Mouse (Mus musculus) midbrain, embryonic 12.5 days (tissue): Measurements from ENCODE around the gene Ubl7. TPM values are rescaled to one million over a fixed set of nuclear protein-coding genes. Genes with fewer than 3 reads are reported as not detected.
A peak's percentile ranks its signal among the peaks of the same experiment; 100 is the strongest.

Source experiments
- ATAC-seq: fragments of 200-750 bp; cut with Nextera tagmentation; 2 replicates; pipeline ENCODE4 v1.8.0; 2017; ENCODE audit warnings: low read depth, moderate TSS enrichment, moderate library complexity; ENCODE audit not compliant: low FRiP score
- H3K27ac ChIP-seq: fragments of 300-500 bp; sonication (generic); replicated peaks from 2 replicates; pipeline ENCODE4 v1.5.1; 2016; ENCODE audit warnings: mild to moderate bottlenecking
- H3K27me3 ChIP-seq: fragments of 300-500 bp; sonication (generic); 2 replicates; pipeline ENCODE4 v1.6.1; 2016; ENCODE audit warnings: mild to moderate bottlenecking
- H3K36me3 ChIP-seq: fragments of 300-500 bp; sonication (generic); 2 replicates; pipeline ENCODE4 v1.6.1; 2016
- H3K4me1 ChIP-seq: fragments of 300-500 bp; sonication (generic); 2 replicates; pipeline ENCODE4 v1.6.1; 2016
- H3K4me2 ChIP-seq: fragments of 300-500 bp; sonication (generic); replicated peaks from 2 replicates; pipeline ENCODE4 v1.6.1; 2016; ENCODE audit warnings: mild to moderate bottlenecking, moderate library complexity
- H3K4me3 ChIP-seq: fragments of 300-500 bp; sonication (generic); 2 replicates; pipeline ENCODE4 v1.5.1; 2016; ENCODE audit warnings: mild to moderate bottlenecking
- H3K9ac ChIP-seq: fragments of 300-500 bp; sonication (generic); replicated peaks from 2 replicates; pipeline ENCODE4 v1.6.1; 2016; ENCODE audit warnings: mild to moderate bottlenecking, moderate library complexity
- H3K9me3 ChIP-seq: fragments of 300-500 bp; sonication (generic); 2 replicates; pipeline ENCODE4 v1.6.1; 2016; ENCODE audit warnings: mild to moderate bottlenecking
- WGBS: fragments of 180-500 bp; shearing (Covaris S2); methylation state at CpG from one replicate; pipeline ENCODE4 v1.1.7; 2016; 5-methylcytosine and 5-hydroxymethylcytosine counted together
- polyA plus RNA-seq: library from polyadenylated mRNA; unstranded; fragments of >200 nt; fragmentation: Nextera tagmentation; extraction: Ambion mirVana; gene quantifications from 2 replicates; pipeline ENCODE4 v1.2.1, GENCODE M21; 2016

The Ubl7 gene
- polyA plus RNA-seq, 1 experiment from 2014 or later, result 144 TPM

DNA sequence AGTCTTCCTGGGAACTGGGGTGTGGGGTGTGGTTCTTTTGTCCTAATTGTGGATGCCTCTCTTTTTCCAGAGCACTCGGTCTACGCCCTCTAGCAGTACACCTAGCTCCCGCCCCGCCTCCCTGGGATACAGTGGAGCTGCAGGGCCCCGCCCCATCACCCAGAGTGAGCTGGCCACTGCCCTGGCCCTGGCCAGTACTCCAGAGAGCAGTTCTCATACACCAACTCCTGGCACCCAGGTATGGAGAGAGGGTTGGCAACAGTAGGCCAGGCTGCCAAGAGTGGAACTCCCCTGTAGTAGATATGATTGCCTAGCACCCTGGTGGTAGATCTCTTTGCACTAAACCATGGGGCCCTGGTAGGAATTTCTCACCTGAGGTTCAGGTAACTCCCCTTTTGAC lies 11.6 kb downstream of the Ubl7 start:
- H3K27me3 ChIP-seq, result no peaks in the 10 kb centered on the region
- H3K9ac ChIP-seq, result no peak overlapping the region
- no peaks in the 10 kb centered on the region for H3K4me1 ChIP-seq
- no peak overlapping the region for H3K27ac ChIP-seq
- H3K4me3 ChIP-seq, result no peak overlapping the region
- no peaks in the 10 kb centered on the region for H3K9me3 ChIP-seq
- no peak overlapping the region for H3K4me2 ChIP-seq
- WGBS, result 92% methylated on average over 5 of the region's 5 CpGs
- peaks cover 86% of the 10 kb centered on the region for H3K36me3 ChIP-seq
- no peak for ATAC-seq

DNA sequence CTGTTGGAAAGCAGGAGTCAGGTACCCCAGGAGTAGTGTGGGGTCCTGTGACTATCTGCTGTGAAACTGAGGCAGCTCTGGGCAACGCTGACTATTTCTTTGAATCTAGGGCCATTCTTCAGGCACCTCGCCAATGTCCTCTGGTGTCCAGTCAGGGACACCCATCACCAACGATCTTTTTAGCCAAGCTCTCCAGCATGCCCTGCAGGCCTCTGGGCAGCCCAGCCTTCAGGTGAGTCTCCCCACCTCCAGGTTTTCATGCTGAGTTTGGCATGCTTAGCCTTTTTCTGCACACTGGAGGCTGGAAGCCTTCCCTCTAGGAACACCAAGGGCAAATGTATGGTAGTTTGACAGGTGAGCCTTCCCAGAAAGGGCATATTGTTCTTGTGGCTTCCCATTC lies 12.3 kb downstream of the Ubl7 start:
- ATAC-seq, result no peak
- no peak overlapping the region for H3K27ac ChIP-seq
- 99% methylated on average over 3 of the region's 3 CpGs for WGBS
- H3K9ac ChIP-seq, result no peak overlapping the region
- no peaks in the 10 kb centered on the region for H3K27me3 ChIP-seq
- H3K4me1 ChIP-seq, result no peaks in the 10 kb centered on the region
- H3K9me3 ChIP-seq, result no peaks in the 10 kb centered on the region
- no peak overlapping the region for H3K4me2 ChIP-seq
- H3K4me3 ChIP-seq, result no peak overlapping the region
- peaks cover 86% of the 10 kb centered on the region for H3K36me3 ChIP-seq

DNA sequence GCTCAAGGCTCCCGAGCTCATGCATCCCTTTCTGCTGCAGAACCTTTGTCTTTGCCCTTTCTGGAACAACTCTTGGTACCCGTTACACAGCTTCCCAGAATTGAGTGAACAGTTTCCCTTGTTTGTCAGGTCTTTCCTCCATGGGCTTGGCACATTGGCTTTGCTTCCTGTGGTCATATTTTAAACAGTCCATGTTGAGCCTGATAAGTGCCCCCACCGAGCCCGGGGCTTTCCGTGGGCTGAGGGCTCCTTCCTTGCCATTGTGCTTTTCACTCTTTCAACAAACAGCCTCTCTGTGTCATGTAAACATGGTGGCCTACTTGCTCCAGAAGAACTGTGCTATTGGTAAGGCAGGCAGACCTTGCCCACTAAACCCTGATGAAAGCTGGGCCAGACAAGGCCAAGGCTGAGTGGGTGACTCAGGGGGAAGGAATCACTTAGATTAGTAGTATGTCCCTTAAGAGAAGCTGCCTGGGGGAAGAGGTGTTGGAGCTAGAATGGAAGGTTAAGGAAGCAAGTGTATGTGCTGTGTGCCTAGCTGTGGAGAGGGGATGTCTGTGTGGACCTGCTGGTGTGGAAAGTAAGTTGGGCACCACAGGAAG lies 20.5 kb downstream of the Ubl7 start:
- no peak for ATAC-seq
- no peak overlapping the region for H3K4me2 ChIP-seq

DNA sequence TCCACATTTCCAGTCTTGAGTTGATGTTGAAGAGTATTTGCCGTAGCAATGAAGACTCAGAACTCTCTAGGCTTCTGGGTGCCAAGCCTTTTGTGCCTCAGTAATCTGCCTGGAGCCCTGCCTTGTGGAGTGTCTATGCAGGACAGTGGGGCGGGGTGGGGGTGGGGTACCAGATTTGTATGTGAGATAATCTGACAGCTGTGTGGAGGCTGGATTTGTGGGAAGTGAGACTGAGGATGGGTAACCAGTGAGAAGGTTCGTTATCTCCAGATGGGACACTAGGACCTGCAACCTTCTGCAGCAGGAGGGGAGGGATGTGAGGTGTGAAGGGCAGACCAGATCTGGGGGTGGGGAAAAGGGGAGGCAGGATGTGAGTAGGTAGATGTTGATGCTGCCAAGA lies 21.5 kb downstream of the Ubl7 start:
- Histone ChIP-seq H3K9ac (no peak overlapping the region), H3K36me3 (peaks cover 37% of the 10 kb centered on the region), H3K9me3 (no peaks in the 10 kb centered on the region), H3K27ac (no peak overlapping the region), H3K4me3 (no peak overlapping the region), H3K4me2 (no peak overlapping the region), H3K4me1 (no peaks in the 10 kb centered on the region), H3K27me3 (peaks cover 5% of the 10 kb centered on the region; the same call in 1 of the 2 replicates)
- ATAC-seq, result no peak
- 68% methylated on average over 3 of the region's 3 CpGs for WGBS

More for the DNA sequence above, 20.5 kb downstream of the Ubl7 start:
- Histone ChIP-seq H3K4me3 (no peak overlapping the region), H3K9ac (no peak overlapping the region), H3K4me1 (no peaks in the 10 kb centered on the region), H3K9me3 (no peaks in the 10 kb centered on the region), H3K36me3 (peaks cover 46% of the 10 kb centered on the region), H3K27ac (no peak overlapping the region), H3K27me3 (no peaks in the 10 kb centered on the region)
- WGBS, result 84% methylated on average over 5 of the region's 5 CpGs

DNA sequence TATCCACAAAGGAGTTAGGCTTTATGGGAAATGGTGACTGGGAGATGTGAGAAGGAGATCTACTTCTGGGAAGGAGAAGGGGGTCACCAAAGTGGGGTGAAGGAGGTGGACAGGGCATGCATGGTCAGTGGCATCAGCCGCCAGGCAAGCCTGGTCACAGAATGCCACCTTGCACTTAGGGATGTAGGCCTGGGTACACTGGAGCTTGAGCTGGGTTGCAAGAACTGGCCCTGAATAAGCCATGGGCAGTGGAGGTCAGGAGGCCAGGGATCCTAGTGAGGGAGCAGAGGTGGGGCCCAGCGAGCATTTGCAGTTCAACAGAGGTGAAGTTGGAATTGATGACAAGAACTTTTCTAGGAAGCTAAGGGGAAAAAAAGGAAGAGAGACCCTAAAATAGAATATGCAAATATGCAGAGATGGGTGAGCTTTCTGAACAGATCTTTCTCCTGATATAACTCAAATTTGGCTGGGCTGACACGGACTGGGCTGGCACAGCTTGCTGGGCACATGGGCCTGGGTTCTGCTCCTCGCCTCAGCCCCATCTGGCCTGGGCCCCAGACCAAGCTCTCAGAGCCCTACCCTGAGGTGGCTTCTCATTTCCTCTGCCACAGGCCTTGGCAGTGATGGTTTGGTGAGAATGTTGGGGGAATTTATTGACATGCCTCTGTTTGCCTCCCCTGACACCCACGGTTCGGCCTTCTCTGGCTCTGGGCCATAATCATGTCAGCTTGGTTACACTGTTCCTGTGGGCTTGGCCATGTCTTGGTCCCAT lies 22.2 kb downstream of the Ubl7 start:
- WGBS, result 83% methylated on average over 6 of the region's 6 CpGs
- Histone ChIP-seq H3K4me2 (no peak overlapping the region), H3K36me3 (peaks cover 29% of the 10 kb centered on the region), H3K4me1 (no peaks in the 10 kb centered on the region), H3K4me3 (no peak overlapping the region), H3K9me3 (no peaks in the 10 kb centered on the region), H3K27me3 (peaks cover 13% of the 10 kb centered on the region), H3K27ac (no peak overlapping the region), H3K9ac (no peak overlapping the region)
- no peak for ATAC-seq

DNA sequence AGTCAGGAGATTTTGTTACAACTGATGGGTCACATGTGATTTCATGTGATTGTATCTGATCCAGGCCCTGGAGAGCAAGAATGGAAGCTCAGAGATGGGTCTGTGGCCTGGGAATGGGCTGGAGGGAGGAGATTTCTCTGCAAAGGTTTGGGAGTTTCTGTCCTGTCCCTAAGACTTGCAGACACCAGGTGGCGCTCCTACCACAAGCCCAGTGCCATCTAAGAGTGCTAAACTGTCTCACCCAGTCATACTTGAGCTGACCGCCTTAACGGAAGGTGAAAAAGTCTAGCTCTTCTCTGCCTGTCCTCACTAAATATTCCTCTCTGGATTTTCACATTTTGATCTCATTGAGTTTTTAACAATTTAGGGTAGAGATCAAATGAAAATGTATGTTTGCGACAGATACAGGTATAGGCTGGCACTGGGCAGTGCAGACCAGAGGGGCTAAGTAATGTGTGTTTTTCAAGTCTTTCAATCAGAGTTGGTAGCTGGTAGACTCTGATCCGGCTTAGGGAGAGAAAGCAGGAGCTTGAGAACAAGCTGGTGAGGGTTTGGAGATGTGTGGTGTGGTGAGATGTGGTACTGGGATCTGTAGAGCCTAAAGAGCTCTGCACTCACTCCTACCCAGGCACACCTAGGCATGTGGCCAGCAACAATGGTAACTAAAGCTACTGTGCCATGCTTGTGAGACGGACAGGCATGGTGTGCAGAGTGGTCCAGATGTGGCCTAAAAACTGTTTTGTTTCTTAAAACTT lies 25.1 kb downstream of the Ubl7 start:
- WGBS, result 32% methylated on average over 6 of the region's 6 CpGs
- Histone ChIP-seq H3K9me3 (no peaks in the 10 kb centered on the region), H3K27me3 (peaks cover 31% of the 10 kb centered on the region), H3K4me2 (no peak overlapping the region), H3K36me3 (0 out of 2 replicates have a peak, but pooled peaks cover 2% of the 10 kb centered on the region), H3K4me1 (peaks cover 11% of the 10 kb centered on the region), H3K27ac (no peak overlapping the region), H3K4me3 (no peak overlapping the region), H3K9ac (no peak overlapping the region)
- ATAC-seq, result no peak

DNA sequence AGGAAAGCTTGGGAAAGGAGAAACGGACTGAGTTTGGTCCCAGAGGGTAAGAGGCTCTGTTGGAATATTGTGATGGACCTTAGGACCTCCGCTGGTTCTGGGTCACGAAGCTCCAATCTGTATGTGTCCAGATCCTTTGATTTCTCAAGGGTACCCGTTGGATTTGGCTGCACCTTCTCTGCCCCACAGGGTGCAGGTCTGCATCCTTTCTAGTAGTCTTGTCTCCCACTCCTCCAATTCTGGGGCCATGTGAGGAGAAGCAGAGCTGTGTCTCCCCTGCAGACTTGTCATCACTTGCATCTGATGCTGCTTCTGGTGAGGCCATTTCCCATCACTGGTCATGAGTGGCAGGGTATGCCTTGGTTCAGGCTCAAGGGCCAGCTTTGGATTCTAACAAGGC lies 26.4 kb downstream of the Ubl7 start:
- no peak for ATAC-seq
- Histone ChIP-seq H3K27ac (no peak overlapping the region), H3K9ac (no peak overlapping the region), H3K4me1 (peaks cover 23% of the 10 kb centered on the region), H3K9me3 (no peaks in the 10 kb centered on the region), H3K4me3 (no peak overlapping the region), H3K27me3 (peaks cover 44% of the 10 kb centered on the region), H3K4me2 (no peak overlapping the region), H3K36me3 (no peaks in the 10 kb centered on the region)
- WGBS, result 81% methylated on average over 4 of the region's 4 CpGs

DNA sequence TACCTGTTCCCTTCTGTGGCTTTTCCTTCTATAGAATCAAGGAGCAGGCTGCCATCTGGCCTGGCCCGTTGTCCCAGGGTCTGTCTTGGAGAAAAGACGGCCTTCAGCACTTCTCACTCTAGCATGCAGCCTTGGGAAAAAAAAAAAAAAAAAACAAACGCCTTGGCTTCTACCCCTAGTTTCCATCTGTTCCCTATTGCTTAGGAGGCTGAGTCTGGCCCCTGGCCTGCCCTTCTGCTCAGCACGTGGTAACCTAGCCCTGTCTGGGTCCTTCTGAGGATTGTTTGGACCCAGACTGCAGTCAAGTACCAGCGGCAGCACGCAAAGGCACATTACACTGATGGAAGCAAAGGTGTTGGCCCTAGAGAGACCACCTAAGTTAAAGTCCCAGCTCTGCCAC lies 26.9 kb downstream of the Ubl7 start:
- Histone ChIP-seq H3K4me2 (no peak overlapping the region), H3K27ac (no peak overlapping the region), H3K4me1 (peaks cover 23% of the 10 kb centered on the region), H3K9me3 (no peaks in the 10 kb centered on the region), H3K9ac (no peak overlapping the region), H3K27me3 (peaks cover 49% of the 10 kb centered on the region), H3K4me3 (no peak overlapping the region), H3K36me3 (no peaks in the 10 kb centered on the region)
- WGBS, result 56% methylated on average over 6 of the region's 6 CpGs
- ATAC-seq, result no peak

DNA sequence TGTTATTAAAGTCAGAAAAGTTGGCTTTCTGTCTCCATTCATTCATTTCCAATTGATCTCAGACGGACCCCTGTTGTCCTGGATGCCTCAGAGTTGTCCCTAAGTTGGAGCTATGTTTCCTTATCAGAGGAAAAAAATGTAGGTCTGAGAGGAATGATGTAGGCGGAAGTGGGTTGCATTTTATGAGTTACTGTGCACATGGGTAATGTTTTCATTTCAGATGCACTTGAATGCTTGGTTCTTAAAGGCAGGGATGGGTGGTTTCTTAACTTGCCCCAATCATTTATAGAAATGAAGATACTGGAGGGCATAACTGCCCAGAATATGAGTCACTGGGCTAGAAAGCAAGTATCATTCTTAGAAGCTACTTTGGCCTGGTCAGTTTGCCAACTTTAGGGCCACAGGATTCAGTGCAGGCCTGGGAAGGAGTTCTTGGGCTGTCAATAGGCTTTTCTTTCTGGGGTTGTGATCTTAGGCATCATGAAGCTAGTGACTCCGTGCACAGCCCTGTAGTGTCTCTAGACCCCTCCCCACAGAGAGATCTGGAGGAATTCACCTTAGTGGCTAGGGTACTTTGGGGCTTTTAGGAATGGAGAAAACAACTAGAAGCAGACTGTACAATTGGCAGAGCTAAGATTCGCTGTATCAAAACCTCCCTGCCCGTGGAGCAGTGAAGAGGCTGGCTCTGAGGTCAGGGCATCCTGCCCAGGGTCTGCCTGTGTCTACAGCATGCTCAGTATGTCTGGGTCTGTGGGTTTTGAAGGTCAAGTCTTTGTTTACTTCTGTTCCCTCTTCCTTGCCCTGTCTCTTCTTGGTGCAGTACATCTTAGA lies 27.7 kb downstream of the Ubl7 start:
- no peak overlapping the region for H3K4me3 ChIP-seq

DNA sequence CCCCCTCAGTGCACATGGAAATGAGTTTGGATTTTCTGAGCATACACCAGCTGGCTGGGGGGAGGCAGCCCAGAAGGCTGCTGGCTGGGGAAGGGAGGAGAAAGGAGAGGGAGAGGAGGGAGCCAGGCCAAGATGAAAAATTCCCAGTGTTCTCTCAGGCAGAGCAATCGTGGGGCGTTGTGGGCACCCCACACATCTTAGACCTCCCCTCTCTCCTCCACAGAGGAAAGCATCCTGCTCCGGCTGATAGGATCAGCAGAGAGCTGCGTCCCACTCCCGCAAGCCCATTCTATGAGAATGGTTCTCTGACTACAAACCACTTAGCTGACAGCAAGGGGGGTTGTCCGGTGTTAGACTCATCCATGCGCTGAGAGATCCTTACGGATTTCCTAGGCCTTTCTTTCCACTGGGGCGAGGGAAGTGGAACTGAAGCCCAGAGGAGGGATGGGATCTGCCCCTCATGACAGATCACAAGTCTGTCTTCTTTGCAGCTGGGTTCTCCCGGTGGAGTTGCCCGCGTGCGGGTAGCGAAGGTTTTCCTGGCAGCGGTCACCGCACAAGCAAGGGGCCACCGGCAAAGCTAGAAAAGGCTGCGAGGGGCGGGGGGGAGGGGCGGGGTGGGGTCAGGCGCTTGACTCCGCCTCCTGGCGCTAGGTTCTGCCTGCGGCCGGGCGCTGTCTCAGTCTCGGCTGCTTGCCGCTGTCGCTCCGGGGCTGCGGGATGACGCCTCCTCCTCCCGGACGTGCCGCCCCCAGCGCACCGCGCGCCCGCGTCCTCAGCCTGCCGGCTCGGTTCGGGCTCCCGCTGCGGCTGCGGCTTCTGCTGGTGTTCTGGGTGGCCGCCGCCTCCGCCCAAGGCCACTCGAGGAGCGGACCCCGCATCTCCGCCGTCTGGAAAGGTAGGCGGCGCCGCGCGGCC lies 28.9 kb downstream of the Ubl7 start, which contains the start of gene Sema7a:
TSS of gene Sema7a (plus strand) at position 682 of the 918 bp plus-strand sequence.
- Histone ChIP-seq H3K4me1 (peaks cover 27% of the 10 kb centered on the region), H3K9ac (peak within 1 kb of the TSS; percentile 74), H3K27me3 (peaks cover 68% of the 10 kb centered on the region), H3K9me3 (no peaks in the 10 kb centered on the region), H3K4me2 (peak within 1 kb of the TSS; percentile 97), H3K4me3 (peak within 1 kb of the TSS; percentile 77), H3K36me3 (no peaks in the 10 kb centered on the region), H3K27ac (peak within 1 kb of the TSS; percentile 89)
- ATAC-seq, result peak; percentile 87
- under 1% methylated on average over 50 of the region's 60 CpGs for WGBS

More for the DNA sequence above, 27.7 kb downstream of the Ubl7 start:
- peaks cover 27% of the 10 kb centered on the region for H3K4me1 ChIP-seq
- H3K4me2 ChIP-seq, result no peak overlapping the region
- H3K27ac ChIP-seq, result 0 out of 2 replicates have a peak overlapping the region, but pooled peaks have one; percentile 89
- no peaks in the 10 kb centered on the region for H3K36me3 ChIP-seq
- no peaks in the 10 kb centered on the region for H3K9me3 ChIP-seq
- H3K27me3 ChIP-seq, result peaks cover 56% of the 10 kb centered on the region
- no peak for ATAC-seq
- 0 out of 2 replicates have a peak overlapping the region, but pooled peaks have one; percentile 74 for H3K9ac ChIP-seq
- WGBS, result 76% methylated on average over 5 of the region's 5 CpGs
